Mouse (Mus musculus) layer of hippocampus, adult 9-11 months (tissue): ENCODE measurements around the gene Rab11fip4.

Experiments used
- DNase-seq: peaks from one replicate; pipeline ENCODE4 v3.0.0; 2022

Rab11fip4 gene

DNA sequence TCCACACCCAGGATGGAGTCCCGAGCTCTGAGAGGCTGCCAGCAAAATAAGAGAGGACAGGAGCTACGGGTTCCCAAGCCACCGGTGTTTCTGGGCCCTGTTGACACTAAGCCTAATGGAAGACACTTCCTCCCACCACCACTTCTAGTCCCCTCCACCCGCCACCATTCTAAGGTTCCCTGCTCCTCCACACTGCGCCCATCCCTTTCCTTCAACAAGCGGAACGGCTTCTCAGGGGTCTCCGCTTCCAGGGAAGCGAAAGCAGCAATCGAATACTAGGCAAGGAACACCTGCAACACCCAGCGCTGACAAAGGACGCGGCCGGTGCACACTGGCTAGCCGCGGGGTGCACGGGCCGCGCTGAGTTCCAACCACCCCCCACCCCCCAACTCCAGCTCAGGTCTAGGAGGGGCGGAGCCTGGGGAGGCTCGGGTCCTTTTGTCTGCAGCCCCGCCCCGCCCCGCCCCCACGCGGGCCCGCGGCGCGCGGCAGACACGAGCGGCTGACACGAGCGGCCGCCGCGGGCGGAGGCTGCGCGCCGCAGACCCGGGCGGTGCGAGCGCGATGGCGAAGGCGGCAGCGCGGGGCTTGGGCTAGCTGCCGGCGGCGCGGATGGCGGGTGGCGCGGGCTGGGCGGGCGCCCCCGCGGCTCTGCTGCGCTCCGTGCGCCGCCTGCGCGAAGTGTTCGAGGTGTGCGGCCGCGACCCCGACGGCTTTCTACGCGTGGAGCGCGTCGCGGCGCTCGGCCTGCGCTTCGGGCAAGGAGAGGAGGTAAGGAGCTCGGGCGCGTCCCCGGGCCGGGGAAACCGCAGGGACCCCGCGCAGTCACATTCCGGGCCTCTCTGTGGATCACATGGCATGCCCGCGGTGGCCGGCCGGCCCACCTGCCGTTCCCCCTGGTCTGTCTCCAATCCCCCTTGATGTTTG, at the start of gene Rab11fip4:
TSS of gene Rab11fip4 (plus strand) at position 549 of the 927 bp plus-strand sequence.
- no peak for DNase-seq

DNA sequence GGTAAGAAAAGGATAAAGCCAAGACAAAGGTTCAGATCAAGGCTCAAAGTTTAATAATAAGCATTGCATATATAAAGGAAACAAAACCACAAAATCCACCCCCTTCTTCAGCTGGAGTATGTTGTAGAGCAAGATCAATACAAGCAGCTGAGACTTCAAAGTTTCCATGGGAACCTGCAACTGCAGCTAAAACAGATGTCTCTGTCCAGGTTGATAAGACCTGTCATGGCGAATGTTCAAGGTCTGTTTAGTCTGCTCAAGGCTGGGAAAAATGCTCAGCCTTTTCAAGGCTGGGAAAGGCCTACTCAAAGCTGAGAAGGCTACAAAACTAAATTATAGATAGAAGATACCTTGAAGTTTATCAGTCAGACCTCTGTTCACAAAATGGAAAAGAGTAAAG, 38.4 kb upstream of the Rab11fip4 start:
- no peak for DNase-seq

DNA sequence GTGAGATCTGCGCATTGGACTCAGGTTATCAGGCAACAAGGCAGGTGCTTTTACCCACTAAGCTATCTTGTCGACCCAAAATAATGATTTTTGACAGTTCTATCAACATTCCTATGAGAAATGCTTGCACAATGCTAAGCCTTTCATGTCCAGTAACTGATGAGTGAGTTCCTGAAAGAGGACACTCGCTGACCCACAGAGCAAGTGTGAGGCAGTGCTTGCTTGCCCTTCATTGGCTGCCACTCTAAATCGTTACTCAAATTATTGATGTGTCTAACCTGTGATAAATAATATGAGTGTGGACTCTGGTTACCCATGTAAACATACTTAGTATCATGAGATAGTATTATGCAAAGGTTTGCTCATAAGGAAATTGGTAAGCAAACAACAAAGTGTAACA, 30.5 kb upstream of the Rab11fip4 start:
- DNase-seq, result no peak

DNA sequence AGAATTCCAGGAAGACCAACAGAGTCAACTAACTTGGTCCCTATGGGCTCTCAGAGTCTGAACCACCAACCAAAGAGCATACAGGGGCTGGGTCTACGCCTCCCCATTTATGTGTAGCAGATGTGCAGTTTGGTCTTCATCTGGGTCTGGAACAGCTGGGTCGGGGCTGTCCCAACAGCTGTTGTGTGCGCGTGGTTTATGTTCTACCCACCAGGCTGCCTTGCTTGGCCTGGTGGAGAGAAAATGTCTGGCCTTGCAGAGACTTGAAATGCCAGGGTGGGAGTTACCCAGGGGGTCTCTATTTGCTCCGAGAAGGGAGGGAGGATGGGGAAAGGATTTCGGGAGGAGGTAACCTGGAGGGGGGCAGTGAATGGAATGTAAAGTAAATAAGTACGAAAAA, 27.5 kb upstream of the Rab11fip4 start:
- no peak for DNase-seq

DNA sequence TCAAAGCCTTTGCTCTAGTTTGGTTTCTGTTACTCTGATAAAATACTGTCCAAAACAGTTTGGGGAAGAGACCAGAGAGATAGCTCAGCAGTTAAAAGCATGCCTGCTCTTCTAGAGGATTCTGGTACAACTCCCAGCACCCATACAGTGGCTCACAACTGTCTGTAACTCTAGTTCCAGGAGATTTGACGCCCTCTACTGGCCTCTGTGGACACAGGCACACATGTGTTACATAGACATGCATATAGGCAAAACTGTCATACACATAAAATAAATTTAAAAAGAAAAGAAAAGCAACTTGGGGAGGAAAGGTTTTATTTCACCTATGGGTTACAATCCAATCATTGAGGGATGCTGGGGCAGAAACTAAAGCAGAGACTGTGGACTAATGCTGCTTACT, 24.1 kb upstream of the Rab11fip4 start:
- DNase-seq, result no peak

DNA sequence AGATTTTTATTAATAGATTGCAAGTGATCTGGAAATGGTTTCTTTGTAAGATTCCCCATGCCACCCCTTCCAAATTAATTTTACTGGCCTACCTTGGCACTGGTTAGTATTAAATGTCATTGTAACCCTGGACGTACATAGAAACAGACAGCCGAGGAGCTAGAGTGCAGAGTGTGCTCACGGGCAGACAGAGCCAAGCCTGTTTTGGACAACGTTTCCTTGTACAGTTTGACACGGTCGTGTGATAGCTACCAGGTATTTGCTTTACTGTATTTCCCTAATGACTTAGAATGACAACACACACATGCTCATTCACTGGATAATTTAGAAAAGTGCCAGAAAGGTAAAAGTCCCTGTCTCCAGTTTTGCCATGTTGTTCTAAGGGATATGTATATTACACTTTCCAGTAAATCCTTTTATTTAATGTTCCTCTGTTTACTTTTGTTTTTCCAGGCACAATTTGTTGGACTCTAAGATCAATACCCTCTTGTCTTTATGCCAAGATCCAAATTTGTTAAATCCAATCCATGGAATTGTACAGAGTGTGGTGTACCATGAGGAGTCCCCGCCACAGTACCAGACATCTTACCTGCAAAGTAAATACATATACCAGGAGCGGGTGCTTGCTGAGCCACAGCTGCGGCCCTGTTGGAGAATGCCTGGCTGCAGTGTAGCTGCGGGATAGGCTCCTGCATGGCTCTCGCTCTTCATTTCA, 22.7 kb upstream of the Rab11fip4 start:
- no peak for DNase-seq

DNA sequence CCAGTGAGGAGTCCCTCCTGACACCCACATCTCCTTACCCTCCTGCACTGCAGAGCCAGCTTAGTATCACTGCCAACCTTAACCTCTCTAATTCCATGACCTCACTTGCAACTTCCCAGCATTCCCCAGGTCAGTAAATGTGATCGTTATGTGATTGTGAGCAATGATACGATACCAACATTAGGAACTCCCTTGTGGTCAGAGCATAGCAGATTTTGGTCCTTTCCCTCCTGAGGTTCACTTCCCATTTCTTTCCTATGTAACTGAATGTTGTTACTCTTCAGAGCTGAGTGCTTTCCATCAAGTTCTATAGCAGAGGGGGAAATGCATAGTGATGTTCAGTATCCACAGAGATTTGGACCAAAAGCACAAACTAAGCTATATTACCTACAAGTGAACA, 20.7 kb upstream of the Rab11fip4 start:
- no peak for DNase-seq

DNA sequence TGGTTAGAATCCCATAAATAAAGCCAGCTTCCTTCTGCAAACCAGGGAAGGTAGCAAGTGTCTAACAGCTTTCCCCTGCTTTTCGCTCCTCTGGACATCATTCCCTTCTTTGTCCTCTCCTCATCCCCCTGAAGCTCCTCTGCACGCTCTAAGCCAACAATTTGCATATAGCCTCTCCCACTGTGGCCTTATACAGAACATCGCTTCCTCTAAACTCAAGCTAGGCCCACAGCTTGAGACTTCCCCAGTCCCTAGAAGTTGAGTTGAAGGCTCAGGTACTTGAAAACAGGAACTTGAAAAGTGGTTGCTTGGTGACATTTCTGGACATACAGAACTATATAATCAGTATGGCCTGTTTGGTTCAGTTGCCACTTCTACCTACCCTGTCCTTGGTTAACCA, 17.2 kb upstream of the Rab11fip4 start:
- no peak for DNase-seq

DNA sequence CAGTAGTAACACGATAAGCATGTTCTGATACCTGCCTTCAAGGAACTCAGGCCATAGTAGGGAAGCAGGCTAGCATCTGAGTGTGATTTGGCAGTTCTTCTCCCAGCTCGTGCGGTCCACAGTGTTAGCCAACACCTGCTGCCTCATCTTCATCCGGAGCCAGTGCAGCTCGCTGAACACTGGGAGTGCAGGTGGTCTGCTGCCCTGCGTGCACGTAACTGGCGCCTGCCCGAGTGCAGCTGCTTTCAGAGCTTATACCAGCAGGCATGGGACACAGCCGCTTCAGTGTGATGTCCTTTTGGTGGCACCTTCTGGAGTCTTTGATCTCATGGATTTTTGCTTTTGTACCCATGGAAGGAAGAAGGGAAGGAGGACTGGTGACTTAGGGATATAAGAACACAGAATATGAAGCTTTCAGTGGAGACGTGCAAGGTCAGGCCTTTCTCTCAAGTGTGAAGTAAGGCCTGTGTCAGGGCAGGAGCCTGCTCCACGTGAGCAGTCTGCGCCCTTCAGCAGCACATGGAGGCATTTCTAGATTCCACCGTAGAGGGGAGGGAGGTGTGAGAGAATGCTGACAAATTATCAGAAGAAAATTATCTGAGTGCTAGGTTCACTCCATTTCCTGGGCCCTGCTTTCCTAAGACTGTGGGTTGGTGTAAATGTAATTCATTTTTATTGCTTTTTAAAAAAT, 15.5 kb upstream of the Rab11fip4 start:
- no peak for DNase-seq

DNA sequence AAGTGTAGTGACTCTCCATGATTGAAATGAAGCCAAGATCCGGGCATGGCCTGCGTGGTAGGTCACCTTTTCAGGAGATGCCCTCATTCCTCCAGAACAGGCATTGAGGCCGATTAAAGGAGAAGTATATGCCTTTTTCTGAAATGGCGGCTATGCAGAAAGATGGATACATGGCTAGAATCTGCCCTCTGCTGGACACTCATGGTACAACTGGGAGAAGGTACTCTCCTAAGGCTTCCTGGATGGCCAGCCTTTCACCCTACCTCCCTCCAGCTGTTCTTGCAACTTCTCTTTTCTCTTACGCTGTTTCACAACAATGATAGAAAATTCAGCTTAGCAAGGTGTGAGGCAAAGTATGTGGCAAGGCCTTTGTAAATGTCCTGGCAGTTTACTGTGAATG, 13.3 kb upstream of the Rab11fip4 start:
- DNase-seq, result peak; percentile 65

DNA sequence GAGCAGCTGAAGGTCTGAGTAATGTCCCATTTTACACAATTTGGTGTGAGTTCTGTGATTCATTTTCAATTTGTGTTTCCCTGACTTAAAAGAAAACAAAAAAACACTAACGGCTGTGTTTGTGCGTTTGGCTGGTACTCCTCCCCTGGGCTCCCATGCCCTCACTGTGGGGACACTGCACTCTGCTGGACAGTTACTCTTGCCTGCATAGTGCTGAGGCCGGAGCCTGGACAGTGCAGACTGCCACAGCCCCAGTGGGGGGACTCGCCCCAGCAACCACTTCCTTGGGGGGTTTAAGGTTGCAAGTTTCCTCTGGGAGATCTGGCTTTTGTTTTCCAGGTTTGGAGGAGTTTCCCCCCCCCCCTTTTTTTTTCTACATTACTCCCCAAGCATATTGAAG, 10.4 kb upstream of the Rab11fip4 start:
- DNase-seq, result no peak

DNA sequence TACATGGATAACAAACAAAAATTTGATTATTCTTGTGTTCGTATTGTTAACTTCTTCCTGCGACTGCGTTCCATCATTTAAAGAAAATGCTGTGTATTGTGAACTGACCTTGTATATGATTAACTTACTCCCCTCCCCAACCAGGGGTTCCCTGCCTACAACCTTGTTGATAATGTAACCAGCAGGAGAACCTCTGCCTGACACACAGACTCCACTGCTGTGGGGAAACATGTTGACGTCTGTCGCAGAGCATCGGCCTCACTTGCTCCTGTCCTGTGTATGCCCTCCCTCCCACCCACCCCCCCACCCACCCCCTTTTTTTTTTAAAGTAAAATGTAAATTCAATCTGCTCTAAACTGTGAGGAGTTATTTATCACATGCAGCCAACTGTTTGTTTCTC, 9.8 kb upstream of the Rab11fip4 start:
- no peak for DNase-seq

DNA sequence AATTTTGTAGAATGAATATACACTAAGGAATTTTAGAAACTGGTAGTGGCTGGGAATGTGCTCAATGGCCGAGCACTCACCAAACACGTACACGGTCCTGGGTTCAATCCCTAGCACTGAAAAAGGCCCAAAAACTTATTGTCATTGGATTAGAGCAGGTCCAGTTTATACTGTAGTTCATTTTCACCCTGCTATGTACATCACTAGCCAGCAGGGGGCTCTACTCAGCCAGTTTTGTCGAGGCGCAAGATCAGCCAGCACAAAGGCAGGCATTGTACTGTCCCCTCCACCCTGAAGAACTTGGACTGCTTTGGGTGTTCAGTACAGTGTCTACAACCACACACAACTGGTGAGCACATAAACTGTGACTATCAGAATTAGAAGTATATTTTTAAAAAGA, 6.8 kb upstream of the Rab11fip4 start:
- DNase-seq, result peak; percentile 72

DNA sequence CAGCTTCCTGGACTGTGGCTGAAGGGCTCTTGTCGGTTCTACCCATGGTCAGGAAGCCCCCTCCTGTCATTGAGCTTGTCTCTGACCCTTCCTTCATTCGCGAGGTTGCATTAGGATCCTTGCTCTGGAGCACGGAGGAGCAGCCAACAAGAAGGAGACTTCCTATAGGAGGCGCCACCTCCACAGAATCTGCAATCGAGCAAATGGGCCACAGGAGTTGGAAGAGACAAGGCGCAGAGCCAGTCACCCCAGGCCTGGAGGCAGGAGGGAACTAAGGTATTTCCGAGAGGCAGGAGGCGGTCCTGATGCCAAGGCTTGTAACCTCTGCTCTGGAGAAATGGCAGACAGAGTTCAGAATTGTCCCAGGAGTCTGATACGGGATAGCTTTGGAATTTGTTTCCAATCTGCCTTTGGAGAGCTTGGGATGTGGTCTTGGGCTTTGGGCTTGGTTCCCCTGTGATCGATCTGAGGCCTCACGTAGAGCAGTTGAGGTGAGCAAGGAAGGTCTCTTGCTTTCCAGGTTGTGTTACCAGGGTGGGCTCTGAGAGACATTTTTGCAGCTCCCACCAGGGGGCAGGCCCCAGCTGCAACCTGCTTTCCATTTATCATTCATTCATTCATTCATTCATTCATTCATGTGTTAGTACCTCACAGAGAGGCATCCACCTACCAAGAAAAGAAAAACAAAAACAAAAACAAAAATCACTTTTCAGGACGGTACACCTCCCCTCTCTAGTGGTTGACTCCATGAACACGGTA, 1.5 kb upstream of the Rab11fip4 start:
- DNase-seq, result peak; percentile 46

DNA sequence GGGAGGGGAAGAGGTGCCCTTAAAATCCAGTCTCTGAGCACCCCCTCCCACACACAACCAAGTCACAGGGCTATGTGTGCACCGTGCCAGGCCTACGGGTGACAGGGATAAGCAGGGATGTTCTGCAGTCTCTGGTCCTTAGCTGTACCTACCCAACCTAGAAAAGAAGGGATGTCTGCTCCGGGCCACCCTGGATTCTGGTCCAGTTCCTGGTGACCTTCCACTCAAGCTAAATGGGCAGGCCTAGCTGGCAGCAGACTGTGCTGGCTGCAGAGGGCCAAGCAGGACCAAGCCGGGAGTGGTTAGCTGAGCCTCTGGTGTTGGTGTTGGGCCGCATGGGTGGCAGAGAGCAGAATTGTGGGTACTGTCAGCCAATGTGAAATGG, 571 bp downstream of the Rab11fip4 start:
- no peak for DNase-seq

DNA sequence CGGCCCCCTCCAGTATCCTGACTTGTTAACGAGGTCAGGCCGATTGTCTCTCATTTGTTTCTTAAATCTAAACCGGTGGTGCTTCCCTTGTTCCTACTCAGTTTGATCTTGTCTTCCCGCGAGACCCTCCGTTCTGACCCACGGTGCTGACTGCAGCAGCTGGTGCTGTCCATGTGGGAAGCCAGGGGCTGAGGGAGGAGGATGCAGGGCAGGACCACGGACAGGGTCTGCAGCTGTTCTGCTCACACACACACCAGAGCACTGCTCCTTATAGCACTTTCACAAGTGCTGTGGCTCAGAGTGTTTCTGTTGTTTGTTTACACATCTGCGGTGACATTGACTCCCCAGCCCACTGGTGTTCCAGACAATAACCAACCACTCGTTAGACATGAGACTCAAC, 2.5 kb downstream of the Rab11fip4 start:
- DNase-seq, result no peak

DNA sequence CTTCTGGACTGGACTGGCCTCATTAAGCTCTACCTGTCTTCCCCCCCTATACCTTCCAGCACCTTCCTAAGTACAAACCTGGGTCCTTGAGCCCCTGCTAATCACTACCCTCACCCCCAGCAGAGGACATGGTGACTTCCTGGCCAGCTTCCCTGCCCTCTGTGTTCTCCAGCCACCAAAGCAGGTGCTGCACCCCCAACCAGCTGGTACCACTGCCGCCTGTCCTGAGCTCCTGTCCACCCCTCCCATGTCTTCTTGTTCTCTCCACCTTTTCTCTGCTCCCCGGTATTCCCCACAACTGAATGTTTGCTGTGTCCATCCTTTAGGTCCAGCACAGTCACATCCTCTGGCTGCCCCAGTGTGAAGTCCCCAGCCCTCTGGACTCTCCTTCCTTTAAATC, 19.4 kb downstream of the Rab11fip4 start:
- DNase-seq, result no peak

DNA sequence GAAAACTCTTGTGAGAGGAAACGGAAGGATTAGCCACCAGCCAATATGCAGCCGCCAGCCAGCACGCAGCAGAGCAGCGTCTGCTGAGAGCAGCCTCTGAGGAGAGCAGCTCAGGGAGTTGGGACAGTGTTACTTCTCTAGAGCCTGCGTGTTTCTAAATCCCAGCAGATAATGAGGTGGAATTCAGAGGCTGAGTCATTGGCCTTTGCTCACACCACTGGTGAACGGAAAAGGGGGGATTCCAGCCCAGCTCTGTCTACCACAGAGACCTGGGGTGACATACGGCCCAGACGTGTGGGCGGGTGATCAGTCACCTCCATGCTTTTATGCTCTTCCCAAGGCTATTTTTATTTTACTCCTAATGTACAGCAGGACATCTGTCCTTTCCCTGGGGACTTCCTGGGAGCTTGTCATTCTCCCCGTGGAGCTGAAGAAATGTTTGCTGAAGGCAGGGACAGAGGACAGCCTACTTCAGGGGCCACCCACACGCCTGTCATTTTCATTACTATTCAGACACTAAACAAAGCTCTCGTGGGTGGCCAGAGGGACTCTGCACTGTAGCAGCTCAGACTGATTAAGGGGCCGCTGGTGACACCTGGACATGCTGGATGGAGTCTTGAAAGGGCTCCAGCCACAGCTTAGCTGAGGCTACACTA, 20.1 kb downstream of the Rab11fip4 start:
- DNase-seq, result no peak

DNA sequence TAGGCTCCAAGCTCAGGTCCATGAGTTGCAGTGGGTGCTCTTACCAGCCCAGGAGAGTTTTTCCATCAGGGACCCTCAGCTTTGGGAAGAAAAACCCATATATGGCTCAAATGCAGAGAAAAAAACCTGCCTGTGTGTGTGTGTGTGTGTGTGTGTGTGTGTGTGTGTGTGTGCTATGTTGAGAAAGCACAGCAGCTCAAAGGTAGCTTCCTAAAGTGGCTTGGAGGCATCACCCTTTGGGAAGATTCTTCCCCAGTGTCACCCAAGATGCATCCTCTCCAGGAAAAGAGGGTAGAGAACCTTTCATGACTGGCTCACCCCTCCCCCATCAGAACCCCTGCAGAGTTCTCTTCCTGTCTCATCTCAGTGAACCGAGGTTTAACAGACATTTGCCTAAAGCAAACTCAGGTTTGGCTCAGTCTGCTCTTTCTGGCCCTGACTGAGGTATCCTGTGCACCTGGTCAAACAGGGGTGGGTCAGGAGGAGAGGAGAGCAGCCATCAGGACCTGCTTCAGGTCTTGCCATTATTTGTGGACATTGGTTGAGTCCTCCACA, 21.1 kb downstream of the Rab11fip4 start:
- no peak for DNase-seq

DNA sequence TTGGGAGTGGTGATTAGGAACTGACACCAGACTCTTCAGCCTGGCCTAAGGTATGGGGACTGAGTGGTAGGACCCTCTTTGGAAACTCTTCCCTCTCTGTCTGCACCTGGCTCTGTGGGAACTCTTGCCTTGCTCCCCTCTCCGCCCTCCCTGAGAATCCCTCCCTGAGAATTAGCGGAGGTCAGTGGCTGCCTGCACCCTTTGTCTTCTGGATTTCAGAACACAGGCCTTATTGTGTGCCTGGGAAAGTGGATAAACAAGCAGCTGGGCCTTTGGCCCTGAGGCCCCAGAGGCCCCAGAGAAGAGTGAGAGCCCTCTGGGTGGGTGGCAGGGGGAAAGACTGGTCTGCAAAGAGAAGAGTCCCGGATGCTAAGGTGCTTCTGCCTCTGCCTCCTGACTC, 22.1 kb downstream of the Rab11fip4 start:
- DNase-seq, result no peak

DNA sequence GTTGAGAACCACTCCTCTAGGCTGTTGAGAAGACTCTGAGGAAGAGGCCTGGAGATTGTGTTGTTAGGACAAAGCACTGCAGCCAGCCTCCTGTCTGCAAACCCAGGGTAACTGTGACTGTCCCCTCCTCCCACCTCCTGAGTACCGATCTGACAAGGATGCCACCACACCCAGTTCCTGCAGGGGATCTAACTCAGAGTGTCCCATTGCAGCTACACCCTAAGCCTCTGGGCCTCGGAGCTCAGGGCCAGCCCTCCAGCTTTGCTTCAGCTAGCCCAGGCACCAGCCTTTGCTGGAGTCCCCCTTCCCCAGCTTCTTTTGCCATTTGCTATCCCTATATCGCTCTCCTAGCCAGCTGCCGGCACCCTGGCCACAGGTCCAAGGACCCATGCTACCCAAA, 22.7 kb downstream of the Rab11fip4 start:
- no peak for DNase-seq

DNA sequence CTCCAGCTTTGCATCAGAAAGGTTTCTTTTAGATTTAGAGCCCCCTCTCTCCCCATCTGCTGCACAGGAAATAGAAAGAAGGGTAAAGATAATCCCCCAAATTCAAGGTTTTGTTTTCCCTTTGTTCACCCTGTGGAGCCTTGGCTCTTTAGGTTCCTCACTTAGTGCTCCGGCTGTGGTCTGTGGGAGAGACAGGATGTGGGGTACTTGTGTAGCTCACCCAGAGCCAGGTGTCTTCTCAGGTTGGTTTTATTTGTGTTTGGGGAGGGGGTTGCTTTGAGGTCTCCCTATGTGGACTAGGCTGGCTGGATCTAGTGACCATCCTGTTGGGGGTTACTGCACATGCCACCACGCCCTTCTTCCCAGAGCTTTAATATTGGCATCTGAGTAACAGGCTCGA, 23.9 kb downstream of the Rab11fip4 start:
- DNase-seq, result no peak
